Mouse (Mus musculus): ENCODE data around the gene Gxylt2.

The Gxylt2 gene

DNA sequence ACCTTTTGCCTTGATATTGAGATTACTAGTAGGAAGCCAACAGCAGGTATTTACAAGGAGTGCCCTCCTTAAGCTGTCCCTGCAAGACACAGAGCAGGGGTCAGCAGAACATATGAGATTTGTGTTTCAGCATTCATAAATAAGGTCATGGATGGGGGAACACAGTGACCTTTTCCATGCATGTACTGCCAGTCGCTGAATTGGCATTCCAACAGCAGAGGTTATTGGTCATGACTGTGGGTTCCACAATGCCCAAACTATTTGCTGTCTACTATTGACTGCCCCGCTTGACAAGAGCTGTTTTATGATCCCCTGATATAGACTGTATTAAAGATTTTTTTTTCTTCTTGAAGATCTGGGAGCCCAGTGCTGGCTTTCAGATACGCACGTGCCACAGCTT is 95.2 kb downstream of the Gxylt2 start:
- DNase-seq (ENCODE audit: low read depth): no peak

DNA sequence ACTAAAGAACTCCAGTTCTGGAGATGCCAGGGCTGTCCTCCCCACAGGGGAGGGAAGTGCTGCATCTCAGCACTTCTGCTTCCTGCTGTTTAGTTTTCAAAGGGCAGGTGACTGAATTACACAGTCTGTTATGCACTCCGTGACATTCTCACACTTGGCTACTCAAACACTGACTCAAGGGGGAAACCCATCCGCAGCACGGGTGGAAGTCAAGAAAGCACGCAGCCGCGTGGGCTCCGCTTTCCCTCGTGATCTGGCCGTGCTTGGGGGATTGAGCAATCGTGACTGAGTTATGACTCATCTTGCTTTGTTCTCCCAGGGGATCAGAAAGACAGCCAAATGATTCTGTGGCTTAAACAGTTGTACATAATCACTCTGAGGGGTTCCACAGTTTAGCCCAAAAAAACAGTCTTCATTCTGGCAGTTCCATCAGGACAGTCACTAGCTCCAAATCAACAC is 96.0 kb downstream of the Gxylt2 start:
- DNase-seq (ENCODE audit: low read depth): peak; percentile 8

DNA sequence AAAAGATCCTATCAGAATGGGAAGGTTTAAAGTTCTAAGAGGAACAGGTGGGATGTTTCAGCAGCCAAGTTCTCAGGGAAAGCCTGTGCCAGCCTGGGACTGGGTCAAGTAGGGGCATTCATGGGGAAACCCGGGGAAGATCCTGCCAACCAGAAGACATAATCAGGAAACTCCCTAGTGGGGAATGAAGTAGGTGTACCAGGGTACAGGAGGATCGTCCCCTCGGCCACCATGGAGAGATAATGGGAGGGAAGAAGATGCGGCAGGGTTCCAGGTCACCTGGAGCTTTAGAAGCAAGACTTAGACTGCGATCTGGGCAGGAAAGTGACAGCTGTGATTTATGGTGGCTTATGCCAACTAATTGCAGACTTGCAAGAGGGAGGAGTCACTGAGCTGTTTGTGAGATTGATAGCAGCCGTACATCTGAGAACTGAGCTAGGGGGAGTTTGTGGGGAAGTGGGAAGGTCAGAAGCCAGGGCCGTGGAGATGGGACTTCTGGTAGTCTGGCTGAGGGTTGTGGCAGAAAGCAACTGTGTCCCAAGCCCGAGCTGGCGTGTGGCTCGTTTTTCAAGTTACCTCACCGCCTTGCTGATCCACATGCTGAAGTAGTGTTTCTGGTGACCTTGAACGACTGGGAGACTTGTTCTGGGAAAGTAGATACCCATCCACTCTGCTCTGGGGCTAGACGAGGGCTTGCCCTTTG is 98.0 kb downstream of the Gxylt2 start:
- no peak for DNase-seq (ENCODE audit: low read depth)

DNA sequence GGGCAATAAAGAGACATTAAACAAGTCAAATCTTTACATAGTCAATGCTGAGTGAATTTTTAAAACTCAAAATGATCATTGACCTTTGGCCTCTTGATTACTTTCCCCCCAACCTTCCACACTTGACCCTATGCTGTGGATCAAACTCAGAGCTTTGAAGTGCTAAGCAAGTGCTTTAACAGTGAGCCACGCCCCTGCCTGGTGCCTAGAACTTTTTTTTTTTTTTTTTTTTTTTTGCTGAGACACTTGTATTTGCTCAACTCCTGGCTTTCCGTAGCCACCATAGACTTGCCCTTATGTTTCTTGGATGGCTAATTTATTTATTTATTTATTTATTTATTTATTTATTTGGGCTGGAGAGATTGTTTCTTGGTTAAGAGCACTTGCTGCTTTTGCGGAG is 98.7 kb downstream of the Gxylt2 start:
- no peak for DNase-seq (ENCODE audit: low read depth)

DNA sequence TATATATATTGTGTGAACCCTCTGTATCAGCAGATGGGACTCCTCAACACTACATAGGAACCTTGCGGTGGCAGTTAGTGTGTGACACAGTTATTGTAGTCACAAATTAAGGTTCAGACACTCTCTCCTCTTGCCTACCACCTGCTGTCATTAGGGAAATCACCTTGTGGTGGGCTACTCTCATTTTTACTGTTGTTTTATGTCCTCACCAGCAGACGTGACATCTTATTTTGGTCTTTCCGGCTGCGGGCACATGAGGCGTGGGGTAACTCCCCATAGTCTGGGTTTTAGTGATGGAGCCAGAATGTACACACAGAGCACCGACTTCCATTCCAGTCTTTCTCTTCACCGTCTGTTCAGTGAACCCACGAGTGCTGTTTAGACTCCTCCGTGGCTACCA is 102.7 kb downstream of the Gxylt2 start:
- no peak for DNase-seq (ENCODE audit: low read depth)

DNA sequence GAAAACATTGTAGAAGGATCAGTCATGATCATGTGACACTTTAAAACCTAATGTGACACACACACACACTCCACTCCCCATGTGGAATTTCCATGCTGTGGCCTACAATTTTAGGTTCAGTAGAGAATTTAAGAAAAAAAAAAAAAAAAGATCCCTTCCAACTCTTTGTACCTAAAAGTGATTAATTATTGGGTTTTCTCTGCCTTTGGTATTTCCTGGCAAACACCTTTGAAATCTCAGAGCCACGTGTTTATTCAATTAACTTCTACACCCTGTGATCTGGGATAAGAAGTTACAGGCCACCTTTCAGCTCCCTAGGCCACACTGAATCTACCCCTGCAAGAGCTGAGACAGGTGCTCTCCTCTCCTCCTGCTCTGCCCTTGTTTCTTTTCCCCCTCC is 103.2 kb downstream of the Gxylt2 start:
- DNase-seq (ENCODE audit: low read depth): no peak

DNA sequence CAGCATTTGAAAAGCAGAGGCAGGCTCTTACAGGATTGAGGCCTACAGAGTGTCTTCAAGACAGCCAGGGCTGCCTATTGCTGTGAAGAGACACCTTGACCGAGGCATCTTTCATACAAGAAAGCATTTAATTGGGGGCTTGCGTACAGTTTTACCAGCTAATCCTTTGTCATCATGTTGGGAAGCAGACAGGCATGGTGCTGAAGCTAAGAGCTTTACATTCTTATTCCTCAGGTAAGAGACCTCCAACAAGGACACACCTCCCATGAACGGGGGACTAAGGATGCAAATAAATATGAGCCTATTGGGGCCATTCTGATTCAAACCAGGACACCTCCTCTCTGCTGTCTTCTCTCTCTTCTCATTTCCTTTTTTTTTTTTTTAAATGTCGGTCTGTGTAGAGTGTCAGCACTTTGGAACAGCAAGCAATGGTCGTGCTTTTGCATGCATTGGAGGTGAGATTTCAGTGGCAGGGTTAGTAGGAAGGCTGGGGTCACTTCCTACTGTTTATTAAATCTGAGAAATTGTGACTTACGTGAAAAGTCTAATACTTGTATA is 103.8 kb downstream of the Gxylt2 start:
- DNase-seq (ENCODE audit: low read depth): no peak

DNA sequence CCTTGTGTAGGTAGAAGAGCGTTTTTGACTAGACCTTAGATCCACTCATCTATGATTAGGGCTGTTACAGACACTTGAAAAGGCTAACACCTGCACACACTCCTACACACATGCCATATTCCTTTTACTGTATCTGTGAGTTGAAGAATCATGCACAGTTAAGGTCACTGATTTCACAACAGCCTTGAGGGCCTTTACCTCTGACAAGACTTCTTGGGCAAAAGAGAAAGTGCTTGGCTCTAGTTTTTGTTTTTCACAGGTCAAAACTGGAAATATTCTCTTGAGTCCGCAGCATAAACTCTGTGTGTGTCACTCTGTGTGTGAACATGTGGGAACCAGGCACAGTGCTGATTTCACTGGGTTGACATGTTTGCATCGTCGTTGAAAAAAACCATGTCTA is 105.6 kb downstream of the Gxylt2 start:
- DNase-seq (ENCODE audit: low read depth): no peak

DNA sequence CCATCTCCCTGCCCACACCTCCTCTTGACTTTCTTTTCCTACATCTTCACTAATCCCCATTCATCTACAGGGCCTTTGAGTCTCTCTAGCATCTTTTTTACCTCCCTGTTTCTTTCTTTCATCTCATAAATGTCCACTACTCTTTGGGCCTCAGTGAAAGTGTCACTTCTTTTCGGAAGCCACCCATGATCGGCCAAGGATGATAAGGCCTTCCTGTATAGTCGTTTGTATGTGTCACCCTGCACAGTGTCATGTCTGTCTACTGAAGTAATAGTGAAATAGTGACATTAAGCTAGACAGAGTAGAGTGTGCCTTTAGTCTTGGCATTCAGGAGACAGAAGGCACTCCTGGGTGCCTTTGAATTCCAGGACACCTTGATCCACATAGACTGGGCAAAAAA is 107.2 kb downstream of the Gxylt2 start:
- DNase-seq (ENCODE audit: low read depth): no peak

DNA sequence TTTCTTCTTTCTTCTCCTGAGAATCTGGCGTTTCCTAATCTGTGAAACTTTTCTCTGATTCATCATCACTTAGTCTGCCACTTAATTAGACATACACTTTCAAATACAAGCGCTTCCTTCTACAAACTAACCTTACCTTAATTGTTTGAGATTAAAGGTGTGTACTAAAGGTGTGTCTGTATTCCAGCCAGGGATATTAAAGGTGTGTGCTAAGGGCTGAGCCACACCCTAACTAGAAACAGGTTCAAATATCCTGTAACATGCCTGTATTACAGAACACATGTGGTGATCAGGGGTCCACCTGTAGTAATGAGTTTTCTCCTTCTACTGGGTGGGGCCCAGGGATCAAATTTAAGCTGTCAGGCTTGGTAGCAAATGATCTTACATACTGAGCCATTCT is 116.8 kb downstream of the Gxylt2 start:
- no peak for DNase-seq (ENCODE audit: low read depth)

DNA sequence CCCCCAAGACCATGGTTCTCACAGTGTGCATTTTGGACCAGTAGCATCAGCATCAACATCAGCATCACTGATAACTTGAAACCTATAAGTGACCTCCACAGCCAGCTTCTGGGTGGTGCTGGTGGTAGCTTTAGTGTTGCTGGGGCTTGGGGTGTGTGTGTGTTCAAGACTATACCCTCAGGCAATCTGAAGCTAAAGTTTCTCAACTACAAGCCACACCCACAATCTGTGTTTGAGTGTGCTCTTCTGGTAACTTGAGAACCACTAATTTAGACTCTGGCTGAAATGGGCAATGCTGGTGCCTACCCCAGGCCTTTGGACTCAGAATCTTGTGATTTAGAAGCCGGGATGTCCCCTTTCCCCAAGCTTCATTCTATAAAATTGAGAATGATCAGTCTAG is 118.8 kb downstream of the Gxylt2 start:
- no peak for DNase-seq (ENCODE audit: low read depth)

DNA sequence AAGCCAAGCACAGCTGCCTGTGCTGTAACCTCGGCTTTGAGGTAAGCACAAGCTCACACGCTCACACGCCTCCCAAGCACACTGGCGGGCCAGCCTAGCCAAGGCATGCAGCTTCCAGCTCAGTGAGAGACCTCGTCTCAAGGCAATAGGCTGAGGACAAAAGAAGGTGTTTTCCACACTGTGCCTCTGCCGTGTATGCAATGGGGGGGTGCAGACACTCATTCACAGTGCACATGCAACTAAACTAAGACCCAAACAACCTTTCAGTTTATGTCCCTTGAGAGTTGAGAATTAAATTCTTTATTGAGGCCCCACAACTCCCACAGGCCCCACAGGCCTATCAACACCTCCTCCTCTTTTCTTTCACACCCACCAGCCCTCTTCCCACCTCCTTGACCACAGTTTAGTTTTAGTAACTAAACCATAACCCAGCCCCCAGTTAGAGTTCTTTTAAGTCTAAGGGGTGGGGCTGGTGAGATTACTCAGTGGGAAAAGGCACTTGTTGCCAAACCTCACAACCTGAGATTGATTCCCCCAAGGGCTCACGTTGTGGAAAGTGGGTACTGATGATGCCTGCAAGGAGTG is 119.9 kb downstream of the Gxylt2 start:
- DNase-seq (ENCODE audit: low read depth): no peak

DNA sequence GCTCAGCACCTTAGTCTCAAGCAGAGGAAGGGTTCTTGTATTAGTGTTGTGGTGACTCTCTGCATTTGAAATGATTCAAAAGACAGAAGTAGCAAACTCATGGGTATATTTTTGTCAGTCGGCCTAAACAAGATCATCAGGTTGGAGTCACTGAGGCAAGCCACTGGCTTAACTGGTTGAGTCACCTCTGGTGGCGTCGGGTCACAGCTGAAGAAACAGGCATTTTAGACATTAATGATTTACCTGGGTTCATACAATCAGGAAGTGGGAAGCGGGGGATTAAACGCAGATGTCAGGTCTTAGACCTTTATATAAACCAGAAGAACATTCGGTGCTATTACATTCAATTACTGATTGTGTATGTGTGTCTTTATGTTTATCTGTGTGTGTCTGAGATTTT is 121.5 kb downstream of the Gxylt2 start:
- no peak for DNase-seq (ENCODE audit: low read depth)

DNA sequence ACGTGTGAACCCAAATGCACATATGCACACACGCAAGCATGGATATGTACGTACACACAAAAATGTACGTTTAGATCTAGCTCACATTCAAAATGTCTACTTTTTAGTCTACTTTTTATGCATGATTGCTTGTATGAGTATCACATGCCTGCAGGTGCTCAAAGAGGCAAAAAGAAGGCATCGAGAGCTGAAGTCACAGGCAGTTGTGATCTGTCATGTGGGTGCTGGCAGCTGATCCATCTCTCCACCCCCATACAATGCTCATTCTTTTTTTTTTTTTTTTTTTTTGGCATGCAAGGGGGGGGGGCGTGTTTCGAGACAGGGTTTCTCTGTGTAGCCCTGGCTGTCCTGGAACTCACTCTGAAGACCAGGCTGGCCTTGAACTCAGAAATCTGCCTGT is 124.0 kb downstream of the Gxylt2 start:
- no peak for DNase-seq (ENCODE audit: low read depth)

DNA sequence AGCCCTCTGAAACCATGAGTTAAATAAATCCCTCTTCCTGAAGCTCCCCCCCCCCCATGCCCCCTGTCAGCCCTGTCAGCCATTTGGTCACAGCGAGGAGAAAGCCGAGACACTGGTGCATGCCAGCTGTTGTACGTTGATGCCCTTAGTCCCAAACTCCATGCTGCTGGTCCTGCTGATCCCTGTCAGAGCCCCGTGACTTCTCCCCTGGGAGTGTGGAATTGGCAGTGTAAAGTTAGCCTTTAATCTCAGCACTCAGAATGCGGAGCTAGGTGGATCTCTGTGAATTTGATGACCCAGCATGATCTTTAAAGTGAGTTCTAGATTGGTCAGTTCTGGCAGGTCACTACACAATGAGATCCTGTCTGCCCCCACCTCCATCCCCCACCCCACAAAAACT is 125.2 kb downstream of the Gxylt2 start:
- no peak for DNase-seq (ENCODE audit: low read depth)

DNA sequence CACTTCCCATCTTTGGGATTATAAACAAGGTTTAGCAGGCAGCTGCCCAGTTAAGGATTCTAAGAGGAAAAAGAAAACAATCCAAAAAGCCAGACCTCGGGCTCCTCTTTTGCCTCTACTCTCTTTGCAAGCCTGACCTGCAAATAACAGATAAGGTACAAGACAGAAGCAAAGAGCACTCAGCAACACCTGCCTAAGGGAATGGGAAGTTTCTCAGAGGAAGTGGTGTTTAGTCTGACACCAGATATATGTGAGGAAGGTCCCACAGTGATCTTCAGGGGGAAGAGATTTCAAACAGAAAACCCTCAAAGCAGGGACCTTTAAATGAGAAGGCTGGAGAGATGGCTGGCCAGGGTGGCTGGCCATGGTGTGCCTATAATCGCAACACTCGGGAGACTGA is 126.7 kb downstream of the Gxylt2 start:
- DNase-seq (ENCODE audit: low read depth): no peak

DNA sequence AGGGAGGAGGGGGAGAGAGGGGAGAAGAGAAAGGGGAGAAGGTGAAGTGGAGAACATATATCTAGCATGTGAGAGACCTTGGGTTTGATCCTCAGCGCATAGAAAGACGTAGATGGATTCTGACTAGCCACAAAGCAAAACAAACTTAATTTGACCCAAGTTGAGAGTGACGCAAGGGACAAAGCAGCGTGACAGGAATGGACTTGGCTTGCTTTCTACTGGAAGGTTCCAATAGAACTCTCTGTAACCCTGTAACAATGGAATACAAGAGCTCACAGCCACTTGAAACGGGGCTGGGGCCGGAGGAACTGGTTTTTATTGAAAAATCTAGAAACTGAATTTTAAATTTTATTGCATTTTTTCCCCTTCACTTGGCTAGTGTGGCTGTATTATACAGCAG is 127.2 kb downstream of the Gxylt2 start:
- no peak for DNase-seq (ENCODE audit: low read depth)

DNA sequence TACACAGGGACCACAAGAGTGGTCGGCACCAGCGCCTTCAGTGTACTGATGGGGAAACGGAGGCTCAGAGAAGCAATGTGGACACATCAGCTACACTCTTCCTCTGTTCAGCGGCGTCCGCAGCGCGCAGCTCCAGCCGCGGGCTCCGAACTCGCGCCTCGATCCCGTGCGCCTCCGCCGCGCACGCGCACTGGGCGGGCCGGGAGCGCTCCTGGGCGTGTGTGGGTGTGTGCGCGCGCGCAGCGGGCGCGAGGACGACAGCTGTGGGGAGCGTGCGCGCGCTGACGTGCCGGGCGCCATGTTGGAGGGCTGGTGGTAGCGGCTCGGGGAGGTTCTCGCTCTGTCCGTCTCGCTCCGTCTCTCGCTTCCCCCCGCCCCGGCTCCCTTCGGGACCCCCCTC is 128.8 kb downstream of the Gxylt2 start, which contains the start of gene Ppp4r2:
TSS of gene Ppp4r2 (plus strand) at position 268 of the 400 bp plus-strand sequence.
- peak; percentile 94 for DNase-seq (ENCODE audit: low read depth)

DNA sequence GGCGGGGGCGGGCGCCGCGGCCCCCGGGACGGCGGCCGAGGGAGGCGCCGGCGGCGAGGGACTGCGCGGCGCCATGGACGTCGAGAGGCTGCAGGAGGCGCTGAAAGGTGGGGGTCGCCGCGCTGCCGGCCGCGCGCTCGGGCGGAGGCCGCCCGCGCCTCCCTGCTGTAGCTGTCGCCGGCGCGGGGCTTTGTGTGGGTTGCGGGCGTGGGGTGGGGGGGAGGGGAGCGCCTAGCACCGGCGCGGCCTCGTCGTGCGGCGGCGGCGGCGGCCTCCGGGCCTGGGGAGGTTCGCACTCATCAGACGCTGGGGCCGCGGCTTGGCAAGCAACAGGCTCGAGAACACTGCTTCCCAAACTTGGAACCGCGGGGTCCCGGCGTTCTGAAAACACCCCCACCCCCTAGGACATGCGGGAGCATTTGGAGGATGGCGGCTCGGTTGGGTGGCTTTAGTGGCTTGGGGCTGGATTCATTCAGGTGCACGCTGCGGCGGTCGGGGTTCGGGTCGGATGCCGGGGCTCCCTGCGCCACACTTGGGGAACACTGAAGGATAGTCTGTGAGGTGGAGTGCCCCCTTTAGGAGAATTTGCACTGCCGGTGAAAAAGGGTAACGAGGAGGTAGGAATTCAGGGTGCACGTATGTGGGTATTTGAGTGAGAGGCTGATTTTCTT is 129.4 kb downstream of the Gxylt2 start:
- peak; percentile 62 for DNase-seq (ENCODE audit: low read depth)

DNA sequence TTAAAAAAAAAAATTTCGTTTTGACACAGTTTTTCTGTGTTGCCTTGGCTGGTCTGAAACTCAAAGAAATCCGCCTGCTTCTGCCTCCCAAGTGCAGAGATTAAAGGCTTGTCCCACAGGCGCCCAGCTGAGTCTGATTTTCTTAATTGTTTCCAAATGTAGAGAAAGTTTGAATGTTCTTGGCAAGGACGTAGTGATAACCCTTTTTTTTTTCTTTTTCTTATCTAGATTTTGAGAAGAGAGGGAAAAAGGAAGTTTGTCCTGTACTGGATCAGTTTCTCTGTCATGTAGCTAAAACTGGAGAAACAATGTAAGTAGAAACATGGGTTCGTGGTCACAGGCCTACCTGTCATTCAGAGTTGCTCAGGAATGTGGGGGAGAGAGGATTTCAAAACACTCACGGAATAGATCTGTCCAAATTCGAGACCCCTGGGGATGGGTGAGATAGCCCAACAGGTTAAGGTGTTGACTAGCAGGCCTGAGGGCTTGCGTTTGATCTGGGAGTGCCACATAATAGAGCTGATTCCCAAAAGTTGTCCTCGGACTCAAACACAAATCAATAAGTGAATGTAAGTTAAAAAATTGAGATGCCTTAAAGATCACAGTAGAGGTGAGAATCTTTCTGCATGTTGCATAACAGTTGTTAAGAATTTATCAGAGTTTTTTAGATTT is 130.1 kb downstream of the Gxylt2 start:
- no peak for DNase-seq (ENCODE audit: low read depth)

DNA sequence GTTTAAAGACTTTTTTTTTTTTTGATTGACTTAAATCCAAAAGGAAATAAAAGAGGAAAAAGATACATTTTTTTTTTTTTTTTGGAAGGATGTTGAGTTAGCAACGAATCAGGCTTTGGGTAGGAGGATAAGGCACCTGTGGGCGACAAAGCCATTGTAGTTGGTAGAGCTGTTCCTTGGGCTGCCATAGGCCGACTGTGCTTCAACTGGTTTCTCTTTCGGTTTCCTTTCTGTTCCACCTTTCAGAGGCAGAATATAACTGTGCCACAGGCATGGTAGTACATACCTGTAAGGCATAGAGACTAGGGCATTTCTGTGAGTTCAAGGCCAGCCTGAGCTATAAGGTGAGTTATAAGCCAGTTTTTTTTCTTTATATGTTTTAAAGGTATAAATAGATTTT is 140.5 kb downstream of the Gxylt2 start:
- DNase-seq (ENCODE audit: low read depth): no peak

DNA sequence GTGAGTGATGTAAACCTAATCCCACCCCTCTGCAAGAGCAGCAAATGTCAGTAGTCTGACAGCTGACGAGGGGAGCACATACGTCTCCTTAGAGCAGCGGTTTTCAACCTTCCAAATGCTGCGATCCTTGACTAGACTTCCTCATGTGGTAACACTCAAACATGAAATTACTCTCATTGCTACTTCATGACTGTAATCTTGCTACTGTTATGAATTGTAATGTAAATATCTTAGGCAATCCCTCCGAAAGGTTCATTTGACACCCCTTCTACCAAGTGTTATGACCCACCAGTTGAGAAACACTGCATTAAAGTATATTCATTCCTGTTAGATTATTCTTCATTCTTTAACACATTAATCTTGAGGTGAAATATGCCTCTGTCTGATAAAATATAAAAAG is 142.7 kb downstream of the Gxylt2 start:
- no peak for DNase-seq (ENCODE audit: low read depth)

Data from naive thymus-derived CD4-positive, alpha-beta T cell, adult 2 months (primary cell).